Comparison of ENCODE assay signal across 26 mouse cellular contexts in the genomic region with DNA sequence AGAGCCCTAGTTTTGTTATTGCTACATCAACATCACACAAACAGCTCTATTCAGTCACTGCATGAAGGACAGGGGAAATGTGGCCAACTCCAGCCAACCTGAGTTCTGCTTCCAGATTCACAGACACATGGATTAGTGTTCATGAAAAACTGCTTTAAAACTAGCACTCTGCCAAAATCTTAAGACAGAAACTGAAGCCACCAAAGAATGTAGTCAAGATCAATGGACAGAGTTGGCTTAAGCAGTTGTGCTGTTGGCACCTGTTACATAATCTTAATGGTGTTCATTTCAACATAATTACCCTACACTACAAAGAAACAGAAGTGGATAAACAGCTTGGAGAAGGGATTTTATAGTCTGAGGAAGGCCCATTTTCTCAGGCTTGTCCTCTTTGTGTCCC.
"Had no signal": no experiment of that assay in that cellular context is flagged by ENCODE, and none has a peak within 500 bp of the region (broad histone marks: within the 10 kb centered on the region; RNA-seq: fewer than 3 reads in every experiment).

No protein-coding gene starts in this region.

- H3K4me3 ChIP-seq: gastrocnemius, adult 2 months; heart, embryonic 10.5 days; heart, embryonic 12.5 days; hindbrain, embryonic 10.5 days; hindbrain, embryonic 12.5 days; layer of hippocampus, adult 2 months; limb, embryonic 13.5 days; limb, embryonic 15.5 days; liver, embryonic 12.5 days had no signal

- H3K27me3 ChIP-seq: heart, embryonic 12.5 days; hindbrain, embryonic 12.5 days; limb, embryonic 13.5 days; limb, embryonic 15.5 days; liver, embryonic 12.5 days had no signal

- H3K4me2 ChIP-seq: heart, embryonic 12.5 days; hindbrain, embryonic 12.5 days; hindbrain, embryonic 14.5 days; limb, embryonic 13.5 days; limb, embryonic 15.5 days; liver, embryonic 12.5 days had no signal

- DNase-seq: gastrocnemius, adult 2 months; gastrocnemius, postnatal 10 days; gastrocnemius, postnatal 25 days; heart, adult 18-20 months; heart, postnatal 10 days; heart, postnatal 4 days; kidney, adult 11 months; kidney, adult 2 months; kidney, postnatal 10 days; kidney, postnatal 25 days; kidney, postnatal 4 days; layer of hippocampus, postnatal 36 days; left cerebral cortex, postnatal 4 days had no signal

- H3K9ac ChIP-seq: heart, embryonic 12.5 days; hindbrain, embryonic 12.5 days; hindbrain, embryonic 14.5 days; limb, embryonic 13.5 days; limb, embryonic 15.5 days; liver, embryonic 12.5 days; liver, embryonic 14.5 days had no signal

- H3K4me1 ChIP-seq: limb, embryonic 15.5 days had no signal

- H3K9me3 ChIP-seq: heart, embryonic 10.5 days; heart, embryonic 12.5 days; hindbrain, embryonic 10.5 days; hindbrain, embryonic 12.5 days; limb, embryonic 13.5 days; limb, embryonic 15.5 days; liver, embryonic 12.5 days had no signal

- H3K27ac ChIP-seq: gastrocnemius, adult 2 months; heart, embryonic 10.5 days; hindbrain, embryonic 10.5 days; hindbrain, embryonic 12.5 days; hindbrain, embryonic 14.5 days; layer of hippocampus, adult 2 months; limb, embryonic 13.5 days; limb, embryonic 15.5 days; liver, embryonic 12.5 days; liver, embryonic 14.5 days had no signal

- ATAC-seq: hindbrain, embryonic 16.5 days; inflammation-experienced regulatory T-cells, adult 6 months; intestine, embryonic 16.5 days; liver, embryonic 12.5 days had no signal
